Mouse (Mus musculus) embryo, embryonic 11 days (tissue): ENCODE results near the gene Csde1.

Source experiments
- DNase-seq: peaks from one replicate; pipeline ENCODE4 v3.0.0-alpha.2; 2015

Csde1 gene

GRCm38 (mm10) chr3:103020249-103020942 is at the start of gene Csde1:
TSS of gene Csde1 (plus strand) at chr3:103020426.
- DNase-seq, result peak; percentile 100

GRCm38 (mm10) chr3:102970508-102970907 is 49.7 kb upstream of the Csde1 start:
- DNase-seq, result no peak

GRCm38 (mm10) chr3:102976906-102977305 is 43.3 kb upstream of the Csde1 start:
- no peak for DNase-seq

GRCm38 (mm10) chr3:102979550-102980348 is 40.5 kb upstream of the Csde1 start:
- DNase-seq, result peak; percentile 79

GRCm38 (mm10) chr3:102980349-102980736 is 39.9 kb upstream of the Csde1 start:
- no peak for DNase-seq

- DNase-seq, result no peak
These were observed 29.2 kb upstream of the Csde1 start for GRCm38 (mm10) chr3:102991041-102991440.

- no peak for DNase-seq
These were observed 27.3 kb upstream of the Csde1 start for GRCm38 (mm10) chr3:102992936-102993335.

- no peak for DNase-seq
These were observed 25.0 kb upstream of the Csde1 start for GRCm38 (mm10) chr3:102995233-102995604.

- DNase-seq, result peak; percentile 95
These were observed 24.5 kb upstream of the Csde1 start, which contains the start of gene Sike1 for GRCm38 (mm10) chr3:102995605-102996321. TSS of gene Sike1 (plus strand) at chr3:102995708.

- no peak for DNase-seq
These were observed 23.2 kb upstream of the Csde1 start for GRCm38 (mm10) chr3:102997036-102997435.

- DNase-seq, result no peak
These were observed 22.6 kb upstream of the Csde1 start for GRCm38 (mm10) chr3:102997591-102997990.

GRCm38 (mm10) chr3:103001595-103001994 is 18.6 kb upstream of the Csde1 start:
- DNase-seq, result no peak

GRCm38 (mm10) chr3:103017350-103017749 is 2.9 kb upstream of the Csde1 start:
- no peak for DNase-seq

- no peak for DNase-seq
These were observed 764 bp upstream of the Csde1 start for GRCm38 (mm10) chr3:103019462-103019861.

GRCm38 (mm10) chr3:103020943-103021638 is 865 bp downstream of the Csde1 start:
- DNase-seq, result peak; percentile 96

GRCm38 (mm10) chr3:103026174-103026573 is 5.9 kb downstream of the Csde1 start:
- no peak for DNase-seq

GRCm38 (mm10) chr3:103040285-103040684 is 20.1 kb downstream of the Csde1 start:
- no peak for DNase-seq

GRCm38 (mm10) chr3:103040861-103041379 is 20.7 kb downstream of the Csde1 start:
- DNase-seq, result no peak

GRCm38 (mm10) chr3:103056016-103056595 is 35.9 kb downstream of the Csde1 start:
- no peak for DNase-seq

- no peak for DNase-seq
These were observed 37.5 kb downstream of the Csde1 start for GRCm38 (mm10) chr3:103057752-103058151.

GRCm38 (mm10) chr3:103058207-103059157 is 38.3 kb downstream of the Csde1 start, which contains the start of gene Nras:
TSS of gene Nras (plus strand) at chr3:103058285.
- peak; percentile 98 for DNase-seq
